Mouse (Mus musculus) lung, postnatal 0 days (tissue): Measurements from ENCODE around the gene Tmem176b.

ENCODE experiments used
- CTCF ChIP-seq: IDR thresholded peaks from 2 replicates; pipeline ENCODE4 v1.5.1; 2016; ENCODE audit warnings: antibody characterized with exemption, mild to moderate bottlenecking
- EP300 ChIP-seq: IDR thresholded peaks from 2 replicates; pipeline ENCODE4 v1.6.1; 2016; ENCODE audit warnings: antibody characterized with exemption, mild to moderate bottlenecking, control low read depth

GRCm38 (mm10) chr6:48809494-48810219, 31.6 kb downstream of the Tmem176b start:
- no peak for TF ChIP-seq CTCF
- TF ChIP-seq EP300: peak; percentile 77
